Mouse (Mus musculus) monocyte, adult 2 months (primary cell): ENCODE results near the gene Creld1.

Experiments
- DNase-seq, 2 experiments: peaks; one replicate each; pipeline ENCODE4 v3.0.0; 2022; ENCODE audit warnings: low spot score in 2 of 2, low read depth in 1 of 2

The Creld1 gene

GRCm38 (mm10) chr6:113508272-113508946, 25.3 kb downstream of the Creld1 start:
- no peak for DNase-seq

GRCm38 (mm10) chr6:113508947-113509280, 25.8 kb downstream of the Creld1 start:
- no peak for DNase-seq

- no peak for DNase-seq
These were observed 30.8 kb downstream of the Creld1 start for GRCm38 (mm10) chr6:113513944-113514343.

- DNase-seq = no peak
These were observed 31.5 kb downstream of the Creld1 start for GRCm38 (mm10) chr6:113514600-113514999.

GRCm38 (mm10) chr6:113517434-113518080, 34.5 kb downstream of the Creld1 start:
- DNase-seq = no peak

- DNase-seq = no peak
These were observed 39.2 kb downstream of the Creld1 start for GRCm38 (mm10) chr6:113522310-113522709.

- DNase-seq = no peak
These were observed 40.3 kb downstream of the Creld1 start for GRCm38 (mm10) chr6:113523420-113523819.

- peak; percentile 77 to 91 for DNase-seq
These were observed 48.1 kb downstream of the Creld1 start, which contains the start of the genes Emc3 and Fancd2 for GRCm38 (mm10) chr6:113530932-113531839. Gene Emc3 (minus strand): TSS chr6:113531652. Gene Fancd2 (plus strand): TSS chr6:113531682.

GRCm38 (mm10) chr6:113531840-113532404, 48.8 kb downstream of the Creld1 start:
- DNase-seq = no peak

- no peak for DNase-seq
These were observed 51.8 kb downstream of the Creld1 start for GRCm38 (mm10) chr6:113534886-113535285.

- DNase-seq = no peak
These were observed 58.5 kb downstream of the Creld1 start for GRCm38 (mm10) chr6:113541610-113542009.
